Mouse (Mus musculus): ENCODE measurements around the gene Dnaja2. TPM values are rescaled to one million over a fixed set of nuclear protein-coding genes. Genes with fewer than 3 reads are reported as not detected.

Gene Dnaja2
- polyA plus RNA-seq, 1 experiment = 104 TPM

DNA sequence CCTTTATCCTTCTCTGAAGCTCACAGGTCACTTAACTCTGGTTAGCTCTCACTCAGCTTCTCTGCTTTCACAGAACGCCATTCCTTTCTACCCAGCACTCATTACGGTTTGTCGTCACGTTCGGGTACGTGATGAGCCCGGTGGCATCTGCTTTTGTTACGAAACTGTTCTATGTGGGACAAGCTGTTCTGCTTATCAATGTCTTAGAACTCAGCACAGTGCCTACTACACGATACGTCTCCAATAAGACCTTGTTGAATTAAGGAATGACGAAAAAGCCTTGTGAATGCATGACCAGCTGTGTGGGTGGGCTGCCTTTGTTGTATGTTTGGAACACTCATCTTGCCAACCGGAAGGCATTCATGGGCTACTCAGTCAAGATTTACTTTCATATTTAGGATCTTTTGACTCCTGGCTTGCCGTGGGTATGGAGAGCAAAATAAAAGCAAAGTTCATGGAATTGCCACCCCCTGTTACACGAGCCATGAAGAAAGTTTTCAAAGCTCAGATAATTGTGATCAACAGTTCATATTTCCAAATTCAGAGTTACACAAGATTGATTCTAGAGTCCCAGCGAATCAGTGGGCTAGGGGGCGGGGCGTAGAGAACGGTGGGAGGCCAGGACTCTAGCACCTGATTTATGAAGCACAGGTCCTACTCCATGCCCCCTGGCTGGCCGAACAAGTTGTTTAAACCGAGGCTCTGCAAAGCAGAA lies 67.1 kb downstream of the Dnaja2 start:
- 66% methylated on average over 20 of the region's 20 CpGs for WGBS
- TF ChIP-seq POLR2A (IDR thresholded peaks at IDR 0.05; ENCODE audit: insufficient read depth, low read depth, low read length) = no peak
- Histone ChIP-seq H3K4me3 (ENCODE audit: insufficient read depth, low read depth, low read length) (no peak overlapping the region), H3K4me1 (ENCODE audit: control insufficient read depth, insufficient read depth, low read length) (peaks cover under 1% of the 10 kb centered on the region; the same call in 1 of the 2 replicates), H3K27ac (ENCODE audit: insufficient read depth, low read depth, low read length) (no peak overlapping the region)

Other genes with a start within 250 kb of the Dnaja2 start
- not detected in 2 replicates for gene Mylk3, start 169.0 kb downstream of the Dnaja2 start, polyA plus RNA-seq (2012; ENCODE audit: insufficient read depth, insufficient read length, low replicate concordance, missing spikeins)
- not detected in 2 replicates for gene 4921524J17Rik, start 122.5 kb downstream of the Dnaja2 start, polyA plus RNA-seq (2012; ENCODE audit: insufficient read depth, insufficient read length, low replicate concordance, missing spikeins)
- gene Gpt2, start 62.8 kb downstream of the Dnaja2 start, polyA plus RNA-seq (2012; ENCODE audit: insufficient read depth, insufficient read length, low replicate concordance, missing spikeins) = not detected in 2 replicates
- gene Neto2, start 145.6 kb upstream of the Dnaja2 start, polyA plus RNA-seq (2012; ENCODE audit: insufficient read depth, insufficient read length, low replicate concordance, missing spikeins) = 128 TPM in 1 of 2 replicates, not detected in the other